Mouse (Mus musculus): ENCODE results near the gene Psmd14. TPM values are rescaled to one million over a fixed set of nuclear protein-coding genes. Genes with fewer than 3 reads are reported as not detected.

Psmd14 gene
- polyA plus RNA-seq, 1 experiment: 101 TPM

DNA sequence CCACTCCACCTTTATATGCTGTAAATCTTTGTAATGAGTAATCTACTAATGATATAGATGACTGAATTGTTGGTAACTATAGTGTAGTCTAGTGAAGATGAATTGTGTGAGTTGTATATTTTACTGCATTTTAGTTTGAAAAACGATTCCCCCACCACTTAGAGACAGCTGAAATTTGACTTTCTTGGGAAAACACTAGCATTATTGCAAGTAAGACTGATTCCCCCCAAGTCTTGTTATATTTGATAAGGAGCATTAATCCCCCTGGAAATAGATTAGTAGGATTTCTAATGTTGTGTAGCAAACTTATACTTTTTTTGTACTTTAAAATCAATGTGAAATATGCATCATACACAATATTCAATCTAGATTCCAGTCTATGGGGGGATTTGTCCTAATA, 102.0 kb downstream of the Psmd14 start:
- no peaks in the 10 kb centered on the region for H3K27me3 ChIP-seq (ENCODE audit: control insufficient read depth, insufficient read depth, insufficient read length)
- no peak overlapping the region for H3K4me2 ChIP-seq (ENCODE audit: low read depth)
- no peak overlapping the region for H3ac ChIP-seq (ENCODE audit: control insufficient read depth, insufficient read length)
- TF ChIP-seq MAX (IDR thresholded peaks at IDR 0.05; ENCODE audit: low read depth) (no peak), POLR2A (IDR thresholded peaks at IDR 0.05; ENCODE audit: insufficient read length, low read depth) (no peak), MYOG (IDR thresholded peaks at IDR 0.05; ENCODE audit: control insufficient read depth in 1 of 3, insufficient read depth in 1 of 3, insufficient read length in 2 of 3, low read depth in 2 of 3) (no peak), USF1 (IDR thresholded peaks at IDR 0.05; ENCODE audit: low read depth) (no peak), SRF (IDR thresholded peaks at IDR 0.05; ENCODE audit: control insufficient read depth, insufficient read length, low read depth) (no peak), E2F4 (IDR thresholded peaks at IDR 0.05; ENCODE audit: insufficient read depth) (no peak), TCF3 (IDR thresholded peaks at IDR 0.05; ENCODE audit: insufficient read length, low read depth) (no peak), POLR2AphosphoS2 (IDR thresholded peaks at IDR 0.05; ENCODE audit: insufficient read length, low read depth) (no peak), REST (IDR thresholded peaks at IDR 0.05; ENCODE audit: insufficient read depth, insufficient read length) (no peak), MYOD1 (IDR thresholded peaks at IDR 0.05; ENCODE audit: control insufficient read depth in 1 of 3, insufficient read length in 2 of 3, low read depth in 2 of 3) (no peak), CEBPB (IDR thresholded peaks at IDR 0.05; ENCODE audit: insufficient read depth, poor library complexity, severe bottlenecking) (no peak), TCF12 (IDR thresholded peaks at IDR 0.05; ENCODE audit: insufficient read depth, poor library complexity, severe bottlenecking) (no peak)
- no peaks in the 10 kb centered on the region for H3K36me3 ChIP-seq (ENCODE audit: control insufficient read depth, insufficient read depth)
- H3K4me3 ChIP-seq: no peak overlapping the region
- H3K79me2 ChIP-seq (ENCODE audit: control insufficient read depth, insufficient read depth): no peaks in the 10 kb centered on the region

DNA sequence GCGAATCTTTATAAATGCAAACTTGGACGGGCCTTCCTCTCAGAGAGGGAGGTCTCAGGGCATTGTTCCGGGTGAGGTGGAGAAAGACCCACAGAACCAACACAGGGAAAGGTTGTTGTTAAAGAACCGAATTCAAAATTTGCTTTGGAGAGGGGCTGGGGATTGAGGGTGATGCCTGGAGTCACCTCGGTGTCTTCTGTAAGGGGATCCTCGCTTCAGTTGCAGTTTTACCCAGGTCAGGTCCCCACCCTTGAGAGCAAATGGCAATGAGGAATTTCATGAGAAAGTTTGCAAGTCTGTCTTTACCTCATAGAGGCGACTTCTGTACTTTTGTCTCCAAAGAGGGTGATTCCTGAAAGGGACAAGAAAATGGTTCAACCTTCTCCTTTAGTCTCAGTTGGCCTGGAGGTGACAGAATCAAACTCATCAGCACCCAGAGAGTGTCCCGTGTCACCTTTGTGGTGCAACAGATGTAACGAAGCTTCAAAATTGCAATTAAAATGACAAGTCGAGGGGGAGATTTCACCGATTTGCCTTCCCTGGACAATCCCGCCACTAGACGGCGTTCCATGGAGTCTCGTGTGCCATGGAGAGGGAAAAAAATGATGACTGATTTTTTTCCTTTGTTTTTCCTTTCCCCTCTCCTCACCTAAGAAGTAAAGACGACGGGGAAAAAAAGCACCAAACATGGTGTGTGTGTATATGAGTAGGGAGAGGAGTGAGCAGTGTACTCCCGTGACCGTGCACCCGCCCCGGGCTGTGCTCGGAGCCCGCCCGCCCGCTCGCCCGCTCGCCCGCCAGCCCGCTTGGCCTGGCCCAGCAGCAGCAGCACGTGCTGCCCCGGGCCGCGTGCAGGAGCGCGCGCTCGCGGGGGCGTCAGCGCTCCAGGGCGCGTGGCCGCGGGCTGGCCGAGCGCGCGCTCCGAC, 103.3 kb downstream of the Psmd14 start:
- Histone ChIP-seq H3K4me3 (no peak overlapping the region), H3K27me3 (ENCODE audit: control insufficient read depth, insufficient read depth, insufficient read length) (no peaks in the 10 kb centered on the region)
- TF ChIP-seq MYOD1 (IDR thresholded peaks at IDR 0.05; ENCODE audit: control insufficient read depth in 1 of 3, insufficient read length in 2 of 3, low read depth in 2 of 3) (no peak), REST (IDR thresholded peaks at IDR 0.05; ENCODE audit: insufficient read depth, insufficient read length) (no peak), POLR2AphosphoS2 (IDR thresholded peaks at IDR 0.05; ENCODE audit: insufficient read length, low read depth) (no peak), CEBPB (IDR thresholded peaks at IDR 0.05; ENCODE audit: insufficient read depth, poor library complexity, severe bottlenecking) (no peak), E2F4 (IDR thresholded peaks at IDR 0.05; ENCODE audit: insufficient read depth) (no peak), TCF12 (IDR thresholded peaks at IDR 0.05; ENCODE audit: insufficient read depth, poor library complexity, severe bottlenecking) (no peak), MAX (IDR thresholded peaks at IDR 0.05; ENCODE audit: low read depth) (no peak), MYOG (IDR thresholded peaks at IDR 0.05; ENCODE audit: control insufficient read depth in 1 of 3, insufficient read depth in 1 of 3, insufficient read length in 2 of 3, low read depth in 2 of 3) (no peak), POLR2A (IDR thresholded peaks at IDR 0.05; ENCODE audit: insufficient read length, low read depth) (no peak), TCF3 (IDR thresholded peaks at IDR 0.05; ENCODE audit: insufficient read length, low read depth) (no peak), USF1 (IDR thresholded peaks at IDR 0.05; ENCODE audit: low read depth) (no peak), SRF (IDR thresholded peaks at IDR 0.05; ENCODE audit: control insufficient read depth, insufficient read length, low read depth) (no peak)

DNA sequence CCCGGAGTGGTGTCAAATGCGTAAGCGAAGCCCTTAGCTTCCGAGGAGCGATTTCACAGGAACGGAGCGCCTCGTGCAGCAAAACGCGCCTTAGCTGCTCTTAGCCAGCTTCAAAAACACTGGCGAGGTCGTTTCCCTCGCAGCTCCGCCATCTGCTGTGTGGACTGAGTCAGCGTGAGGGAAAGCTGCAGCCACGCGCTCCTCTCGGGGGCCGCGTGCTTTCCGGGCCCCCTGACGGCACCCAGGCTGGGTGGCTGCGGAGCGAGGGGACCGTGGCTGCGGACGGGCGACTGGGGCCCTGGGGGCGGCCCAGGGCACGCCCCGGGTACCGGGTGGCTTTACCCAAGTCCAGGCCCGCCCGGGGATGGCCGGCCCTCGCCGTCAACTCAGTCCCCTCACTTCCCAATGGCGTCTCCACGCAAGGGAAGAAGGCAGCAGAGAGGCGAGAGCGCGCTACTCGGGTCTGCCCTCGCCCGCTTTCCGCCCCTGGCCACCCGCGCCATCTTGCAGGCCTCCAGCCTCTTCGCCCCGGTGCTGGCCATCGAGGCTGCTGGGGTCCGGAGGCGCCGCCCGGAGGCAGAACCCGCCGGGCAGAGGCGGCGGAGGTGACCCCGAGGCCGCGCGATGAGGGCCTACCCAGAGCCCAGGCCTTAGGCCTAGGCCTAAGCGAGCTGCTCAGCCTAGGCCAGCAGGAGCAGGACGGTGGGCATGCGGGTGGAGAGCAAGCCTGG, 104.3 kb downstream of the Psmd14 start:
- no peak for TF ChIP-seq E2F4 (IDR thresholded peaks at IDR 0.05; ENCODE audit: insufficient read depth)
- no peak for TF ChIP-seq CEBPB (IDR thresholded peaks at IDR 0.05; ENCODE audit: insufficient read depth, poor library complexity, severe bottlenecking)
- no peak for TF ChIP-seq POLR2A (IDR thresholded peaks at IDR 0.05; ENCODE audit: insufficient read length, low read depth)
- Histone ChIP-seq H3K79me2 (ENCODE audit: control insufficient read depth, insufficient read depth) (no peaks in the 10 kb centered on the region), H3ac (ENCODE audit: control insufficient read depth, insufficient read length) (no peak overlapping the region), H3K36me3 (ENCODE audit: control insufficient read depth, insufficient read depth) (no peaks in the 10 kb centered on the region), H3K4me3 (no peak overlapping the region), H3K27me3 (ENCODE audit: control insufficient read depth, insufficient read depth, insufficient read length) (no peaks in the 10 kb centered on the region), H3K4me2 (ENCODE audit: low read depth) (no peak overlapping the region)

More for the DNA sequence above, 103.3 kb downstream of the Psmd14 start:
- Histone ChIP-seq H3ac (ENCODE audit: control insufficient read depth, insufficient read length) (no peak overlapping the region), H3K79me2 (ENCODE audit: control insufficient read depth, insufficient read depth) (no peaks in the 10 kb centered on the region), H3K36me3 (ENCODE audit: control insufficient read depth, insufficient read depth) (no peaks in the 10 kb centered on the region), H3K4me2 (ENCODE audit: low read depth) (no peak overlapping the region)

DNA sequence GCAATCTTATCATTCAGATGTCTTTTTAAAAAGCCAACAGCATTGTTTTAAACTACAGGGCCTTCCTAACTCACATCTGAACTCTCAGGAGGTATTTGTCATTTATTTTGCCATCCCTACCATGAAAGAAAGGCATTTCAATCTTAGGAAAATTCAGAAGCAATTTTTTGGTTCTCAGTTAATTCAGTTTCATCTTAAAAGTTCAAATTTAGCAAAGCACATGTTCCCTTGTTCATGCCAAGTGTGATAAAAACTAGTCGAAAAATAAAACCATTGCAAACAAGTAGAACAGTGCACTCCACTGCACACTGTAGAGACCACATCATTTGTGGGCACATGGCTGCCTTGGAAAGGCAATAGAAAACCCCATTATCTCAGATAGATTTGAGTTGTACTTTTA, 106.7 kb downstream of the Psmd14 start:
- H3K36me3 ChIP-seq (ENCODE audit: control insufficient read depth, insufficient read depth): no peaks in the 10 kb centered on the region
- no peak overlapping the region for H3K4me3 ChIP-seq
- H3ac ChIP-seq (ENCODE audit: control insufficient read depth, insufficient read length): no peak overlapping the region
- TF ChIP-seq REST (IDR thresholded peaks at IDR 0.05; ENCODE audit: insufficient read depth, insufficient read length) (no peak), MAX (IDR thresholded peaks at IDR 0.05; ENCODE audit: low read depth) (no peak), E2F4 (IDR thresholded peaks at IDR 0.05; ENCODE audit: insufficient read depth) (no peak), TCF12 (IDR thresholded peaks at IDR 0.05; ENCODE audit: insufficient read depth, poor library complexity, severe bottlenecking) (no peak), MYOD1 (IDR thresholded peaks at IDR 0.05; ENCODE audit: control insufficient read depth in 1 of 3, insufficient read length in 2 of 3, low read depth in 2 of 3) (no peak), USF1 (IDR thresholded peaks at IDR 0.05; ENCODE audit: low read depth) (no peak), POLR2AphosphoS2 (IDR thresholded peaks at IDR 0.05; ENCODE audit: insufficient read length, low read depth) (no peak), CEBPB (IDR thresholded peaks at IDR 0.05; ENCODE audit: insufficient read depth, poor library complexity, severe bottlenecking) (no peak), TCF3 (IDR thresholded peaks at IDR 0.05; ENCODE audit: insufficient read length, low read depth) (no peak), POLR2A (IDR thresholded peaks at IDR 0.05; ENCODE audit: insufficient read length, low read depth) (no peak), SRF (IDR thresholded peaks at IDR 0.05; ENCODE audit: control insufficient read depth, insufficient read length, low read depth) (no peak), MYOG (IDR thresholded peaks at IDR 0.05; ENCODE audit: control insufficient read depth in 1 of 3, insufficient read depth in 1 of 3, insufficient read length in 2 of 3, low read depth in 2 of 3) (no peak)
- H3K79me2 ChIP-seq (ENCODE audit: control insufficient read depth, insufficient read depth): no peaks in the 10 kb centered on the region
- H3K27me3 ChIP-seq (ENCODE audit: control insufficient read depth, insufficient read depth, insufficient read length): no peaks in the 10 kb centered on the region
- no peak overlapping the region for H3K4me2 ChIP-seq (ENCODE audit: low read depth)

All from myocyte (in vitro differentiated cells).